Mouse (Mus musculus): ENCODE results near the gene Fam234b.

DNA sequence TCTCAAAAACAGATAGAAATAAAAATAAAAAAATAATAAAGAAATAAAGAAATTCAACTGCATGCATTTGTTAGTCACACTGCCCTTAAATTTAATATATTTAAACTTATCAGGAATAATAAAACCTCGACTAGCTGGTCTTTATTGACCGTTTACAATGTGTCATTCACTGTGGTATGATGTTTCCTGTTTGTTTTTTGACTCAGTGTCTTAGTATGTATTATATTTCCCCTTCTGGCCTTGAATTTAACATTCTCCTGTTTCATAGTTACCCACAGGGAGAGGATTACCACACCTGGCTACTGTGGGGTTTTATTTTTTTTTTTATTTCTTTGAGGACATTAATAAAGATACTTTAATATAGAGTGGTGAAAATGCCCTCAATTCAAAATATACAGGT lies 64.8 kb downstream of the Fam234b start:
- TF ChIP-seq CTCF (conservative IDR thresholded peaks at IDR 0.05; ENCODE audit: insufficient read depth, insufficient read length, low read depth, low read length) (no peak), POLR2A (IDR thresholded peaks at IDR 0.05; ENCODE audit: low read depth, low read length) (no peak)
